Mouse (Mus musculus) megakaryocyte, embryonic 14.5 days (primary cell): ENCODE results near the gene Cyp2j9.

Experiments used
- FLI1 ChIP-seq: IDR thresholded peaks from 2 replicates; pipeline ENCODE4 v1.6.1; 2012; ENCODE audit warnings: low read length, inconsistent platforms, mixed read lengths
- GATA1 ChIP-seq: IDR thresholded peaks from 3 replicates; pipeline ENCODE4 v1.6.1; 2012; ENCODE audit warnings: mixed read lengths, low read length, inconsistent platforms, borderline replicate concordance

GRCm38 (mm10) chr4:96525772-96526171 is 65.6 kb downstream of the Cyp2j9 start:
- TF ChIP-seq GATA1 (no peak), FLI1 (no peak)
